Mouse (Mus musculus): ENCODE results near the gene Hs3st3b1.

Hs3st3b1 gene

GRCm38 (mm10) chr11:63923386-63923785 lies 1.3 kb upstream of the Hs3st3b1 start:
- peak; percentile 17 for DNase-seq (ENCODE audit: low spot score)

- peak; percentile 27 for DNase-seq (ENCODE audit: low spot score)
These were observed 792 bp downstream of the Hs3st3b1 start for GRCm38 (mm10) chr11:63921044-63921951.

GRCm38 (mm10) chr11:63920531-63920930 lies 1.6 kb downstream of the Hs3st3b1 start:
- peak; percentile 44 for DNase-seq (ENCODE audit: low spot score)

- DNase-seq (ENCODE audit: low spot score): no peak
These were observed 2.6 kb downstream of the Hs3st3b1 start for GRCm38 (mm10) chr11:63919211-63920098.

- DNase-seq (ENCODE audit: low spot score): no peak
These were observed 3.6 kb downstream of the Hs3st3b1 start for GRCm38 (mm10) chr11:63918321-63919105.

GRCm38 (mm10) chr11:63917561-63917960 lies 4.5 kb downstream of the Hs3st3b1 start:
- no peak for DNase-seq (ENCODE audit: low spot score)

- peak; percentile 24 for DNase-seq (ENCODE audit: low spot score)
These were observed 7.7 kb downstream of the Hs3st3b1 start for GRCm38 (mm10) chr11:63914388-63914787.

- DNase-seq (ENCODE audit: low spot score): no peak
These were observed 8.2 kb downstream of the Hs3st3b1 start for GRCm38 (mm10) chr11:63913936-63914335.

GRCm38 (mm10) chr11:63911001-63911400 lies 11.1 kb downstream of the Hs3st3b1 start:
- no peak for DNase-seq (ENCODE audit: low spot score)

GRCm38 (mm10) chr11:63909961-63910360 lies 12.1 kb downstream of the Hs3st3b1 start:
- no peak for DNase-seq (ENCODE audit: low spot score)

GRCm38 (mm10) chr11:63908500-63908899 lies 13.6 kb downstream of the Hs3st3b1 start:
- no peak for DNase-seq (ENCODE audit: low spot score)

- DNase-seq (ENCODE audit: low spot score): no peak
These were observed 15.3 kb downstream of the Hs3st3b1 start for GRCm38 (mm10) chr11:63906552-63907353.

GRCm38 (mm10) chr11:63904787-63905186 lies 17.3 kb downstream of the Hs3st3b1 start:
- DNase-seq (ENCODE audit: low spot score): no peak

GRCm38 (mm10) chr11:63898509-63899168 lies 23.5 kb downstream of the Hs3st3b1 start:
- DNase-seq (ENCODE audit: low spot score): no peak

- DNase-seq (ENCODE audit: low spot score): no peak
These were observed 24.1 kb downstream of the Hs3st3b1 start for GRCm38 (mm10) chr11:63897856-63898508.

- no peak for DNase-seq (ENCODE audit: low spot score)
These were observed 25.1 kb downstream of the Hs3st3b1 start for GRCm38 (mm10) chr11:63897011-63897410.

GRCm38 (mm10) chr11:63894188-63894587 lies 27.9 kb downstream of the Hs3st3b1 start:
- no peak for DNase-seq (ENCODE audit: low spot score)

- DNase-seq (ENCODE audit: low spot score): no peak
These were observed 28.5 kb downstream of the Hs3st3b1 start for GRCm38 (mm10) chr11:63893557-63893956.

- no peak for DNase-seq (ENCODE audit: low spot score)
These were observed 30.5 kb downstream of the Hs3st3b1 start for GRCm38 (mm10) chr11:63891479-63892020.

- no peak for DNase-seq (ENCODE audit: low spot score)
These were observed 38.7 kb downstream of the Hs3st3b1 start for GRCm38 (mm10) chr11:63883385-63883784.
